Mouse (Mus musculus): Measurements from ENCODE around the gene Tle3. TPM values are rescaled to one million over a fixed set of nuclear protein-coding genes. Genes with fewer than 3 reads are reported as not detected.

Gene Tle3
- polyA plus RNA-seq, 2 experiments = 2.9 to 4.6 TPM

- WGBS (ENCODE audit: insufficient replicate concordance) = 54% methylated on average over 6 of the region's 6 CpGs
- TF ChIP-seq EP300 (IDR thresholded peaks at IDR 0.05; ENCODE audit: low read depth) = no peak
- no peak for TF ChIP-seq CTCF (IDR thresholded peaks at IDR 0.05; ENCODE audit: low read depth)
- no peaks in the 10 kb centered on the region for H3K9me3 ChIP-seq (ENCODE audit: control insufficient read depth, low read length)
- DNase-seq (ENCODE audit: low read depth in 3 of 3, low spot score in 3 of 3) (no peak), ATAC-seq (ENCODE audit: insufficient read depth) (no peak)
- H3K4me1 ChIP-seq (replicated peaks; ENCODE audit: control insufficient read depth in 2 of 2, insufficient read depth in 2 of 2, low read length in 1 of 2) = peaks cover 2 to 37% of the 10 kb centered on the region in 2 experiments; a peak in 2 of 4 replicates
- no peak overlapping the region for H3K4me2 ChIP-seq (ENCODE audit: low read depth)
- no peaks in the 10 kb centered on the region for H3K36me3 ChIP-seq (replicated peaks; ENCODE audit: control insufficient read depth, insufficient read depth, low read depth)
- H3K9ac ChIP-seq (replicated peaks) = no peak overlapping the region
- H3K27me3 ChIP-seq (ENCODE audit: control insufficient read depth, insufficient read depth, low read length) = no peaks in the 10 kb centered on the region
- H3K4me3 ChIP-seq (ENCODE audit: insufficient read depth in 1 of 2, low read depth in 2 of 2, low read length in 2 of 2) = no peak overlapping the region
- H3K27ac ChIP-seq = no peak overlapping the region
Measured at GRCm38 (mm10) chr9:61384101-61384500, 11.9 kb downstream of the Tle3 start.

DNA sequence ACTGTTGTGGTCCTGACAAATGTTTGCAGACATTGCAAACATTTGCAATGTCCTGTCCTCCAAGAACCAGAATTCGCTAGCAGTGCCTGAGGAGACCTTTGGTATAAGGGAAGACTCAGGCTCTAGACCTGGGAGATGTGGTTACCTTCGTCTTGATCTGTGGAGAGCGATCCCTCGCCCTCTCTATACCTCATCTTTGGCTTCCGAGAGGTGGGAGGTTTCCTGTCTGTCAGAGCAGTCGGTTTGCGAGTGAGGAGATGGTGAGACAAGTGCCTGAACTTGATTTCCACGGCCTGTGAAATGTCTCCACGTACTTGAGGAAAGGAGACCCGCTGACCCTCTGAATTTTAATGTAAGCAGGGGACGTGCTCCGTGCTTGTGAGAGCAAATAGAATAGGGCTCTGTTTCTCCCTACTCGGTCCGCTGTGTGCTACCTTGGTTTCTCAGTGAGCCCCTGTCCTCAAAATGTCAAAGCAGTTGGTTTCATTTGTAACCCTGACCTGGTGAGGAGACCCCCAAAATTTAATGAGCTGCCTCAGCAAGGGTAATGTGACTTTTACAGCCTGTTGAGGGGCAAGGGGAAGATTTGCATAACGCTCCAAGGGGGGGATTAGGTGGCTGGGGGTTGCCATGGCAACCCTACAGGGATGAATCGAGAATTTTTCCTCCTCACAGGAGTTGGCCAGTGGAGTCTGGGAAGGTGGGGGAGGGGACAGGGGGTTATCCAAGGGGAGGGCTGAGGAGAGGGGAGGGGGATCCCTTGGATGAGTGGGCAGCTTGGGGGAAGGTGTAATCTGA lies 12.7 kb downstream of the Tle3 start:
- TF ChIP-seq CTCF (IDR thresholded peaks at IDR 0.05; ENCODE audit: low read depth) (no peak), EP300 (IDR thresholded peaks at IDR 0.05; ENCODE audit: low read depth) (no peak)
- WGBS (ENCODE audit: insufficient replicate concordance) = 38% methylated on average over 16 of the region's 16 CpGs
- no peak for DNase-seq (ENCODE audit: low read depth in 3 of 3, low spot score in 3 of 3)
- Histone ChIP-seq H3K4me3 (ENCODE audit: insufficient read depth in 1 of 2, low read depth in 2 of 2, low read length in 2 of 2) (no peak overlapping the region), H3K36me3 (replicated peaks; ENCODE audit: control insufficient read depth, insufficient read depth, low read depth) (no peaks in the 10 kb centered on the region), H3K4me2 (ENCODE audit: low read depth) (no peak overlapping the region), H3K4me1 (replicated peaks; ENCODE audit: control insufficient read depth in 2 of 2, insufficient read depth in 2 of 2, low read length in 1 of 2) (peaks cover 2 to 32% of the 10 kb centered on the region in 2 experiments; a peak in 2 of 4 replicates), H3K27me3 (ENCODE audit: control insufficient read depth, insufficient read depth, low read length) (no peaks in the 10 kb centered on the region), H3K27ac (no peak overlapping the region), H3K9me3 (ENCODE audit: control insufficient read depth, low read length) (no peaks in the 10 kb centered on the region), H3K9ac (replicated peaks) (no peak overlapping the region)
- ATAC-seq (ENCODE audit: insufficient read depth) = no peak

- TF ChIP-seq EP300 (IDR thresholded peaks at IDR 0.05; ENCODE audit: low read depth) (no peak), CTCF (IDR thresholded peaks at IDR 0.05; ENCODE audit: low read depth) (no peak)
- Histone ChIP-seq H3K36me3 (replicated peaks; ENCODE audit: control insufficient read depth, insufficient read depth, low read depth) (no peaks in the 10 kb centered on the region), H3K9me3 (ENCODE audit: control insufficient read depth, low read length) (no peaks in the 10 kb centered on the region), H3K27ac (no peak overlapping the region), H3K9ac (replicated peaks) (no peak overlapping the region), H3K4me1 (replicated peaks; ENCODE audit: control insufficient read depth in 2 of 2, insufficient read depth in 2 of 2, low read length in 1 of 2) (peaks cover 2 to 29% of the 10 kb centered on the region in 2 experiments; a peak in 2 of 4 replicates), H3K4me2 (ENCODE audit: low read depth) (no peak overlapping the region), H3K27me3 (ENCODE audit: control insufficient read depth, insufficient read depth, low read length) (no peaks in the 10 kb centered on the region), H3K4me3 (ENCODE audit: insufficient read depth in 1 of 2, low read depth in 2 of 2, low read length in 2 of 2) (no peak overlapping the region)
- ATAC-seq (ENCODE audit: insufficient read depth) (no peak), DNase-seq (ENCODE audit: low read depth in 3 of 3, low spot score in 3 of 3) (no peak)
- WGBS (ENCODE audit: insufficient replicate concordance) = 15% methylated on average over 8 of the region's 8 CpGs
Measured at GRCm38 (mm10) chr9:61385753-61386152, 13.6 kb downstream of the Tle3 start.

DNA sequence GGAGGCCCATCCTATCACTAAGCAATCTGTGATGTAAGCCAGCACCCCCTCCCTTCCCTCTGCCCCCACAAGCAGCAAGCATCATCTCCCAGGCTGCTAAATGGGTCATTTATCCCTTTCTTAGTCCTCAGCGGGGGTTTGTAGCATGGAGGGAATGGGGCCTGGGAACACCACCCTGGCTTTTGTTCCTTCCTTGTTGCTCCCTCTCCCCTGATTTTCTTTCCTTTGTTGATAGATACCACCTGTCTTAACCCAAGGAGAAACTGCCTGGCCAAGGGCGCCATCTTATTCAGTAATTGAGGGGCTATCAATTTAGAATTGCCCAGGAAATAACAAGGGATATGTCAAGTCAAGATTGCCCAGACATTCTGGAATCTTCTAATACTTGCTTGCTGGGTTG lies 14.1 kb downstream of the Tle3 start:
- Histone ChIP-seq H3K9ac (replicated peaks) (no peak overlapping the region), H3K36me3 (replicated peaks; ENCODE audit: control insufficient read depth, insufficient read depth, low read depth) (no peaks in the 10 kb centered on the region), H3K9me3 (ENCODE audit: control insufficient read depth, low read length) (no peaks in the 10 kb centered on the region), H3K27ac (no peak overlapping the region), H3K27me3 (ENCODE audit: control insufficient read depth, insufficient read depth, low read length) (no peaks in the 10 kb centered on the region), H3K4me1 (replicated peaks; ENCODE audit: control insufficient read depth in 2 of 2, insufficient read depth in 2 of 2, low read length in 1 of 2) (peaks cover 2 to 29% of the 10 kb centered on the region in 2 experiments; a peak in 2 of 4 replicates), H3K4me3 (ENCODE audit: insufficient read depth in 1 of 2, low read depth in 2 of 2, low read length in 2 of 2) (no peak overlapping the region), H3K4me2 (ENCODE audit: low read depth) (no peak overlapping the region)
- no peak for TF ChIP-seq CTCF (IDR thresholded peaks at IDR 0.05; ENCODE audit: low read depth)
- TF ChIP-seq EP300 (IDR thresholded peaks at IDR 0.05; ENCODE audit: low read depth) = no peak
- 70% methylated on average over 2 of the region's 2 CpGs for WGBS (ENCODE audit: insufficient replicate concordance)
- DNase-seq (ENCODE audit: low read depth in 3 of 3, low spot score in 3 of 3) = no peak
- ATAC-seq (ENCODE audit: insufficient read depth) = no peak

- Histone ChIP-seq H3K9me3 (ENCODE audit: control insufficient read depth, low read length) (no peaks in the 10 kb centered on the region), H3K9ac (replicated peaks) (no peak overlapping the region), H3K4me2 (ENCODE audit: low read depth) (no peak overlapping the region), H3K27me3 (ENCODE audit: control insufficient read depth, insufficient read depth, low read length) (no peaks in the 10 kb centered on the region), H3K36me3 (replicated peaks; ENCODE audit: control insufficient read depth, insufficient read depth, low read depth) (no peaks in the 10 kb centered on the region), H3K27ac (no peak overlapping the region), H3K4me1 (replicated peaks; ENCODE audit: control insufficient read depth in 2 of 2, insufficient read depth in 2 of 2, low read length in 1 of 2) (peaks cover 2 to 26% of the 10 kb centered on the region in 2 experiments; a peak in 2 of 4 replicates), H3K4me3 (ENCODE audit: insufficient read depth in 1 of 2, low read depth in 2 of 2, low read length in 2 of 2) (no peak overlapping the region)
- ATAC-seq (ENCODE audit: insufficient read depth) = no peak
- TF ChIP-seq CTCF (IDR thresholded peaks at IDR 0.05; ENCODE audit: low read depth) (no peak), EP300 (IDR thresholded peaks at IDR 0.05; ENCODE audit: low read depth) (no peak)
- no peak for DNase-seq (ENCODE audit: low read depth in 3 of 3, low spot score in 3 of 3)
- 50% methylated on average over 5 of the region's 5 CpGs for WGBS (ENCODE audit: insufficient replicate concordance)
Measured at GRCm38 (mm10) chr9:61387797-61388196, 15.6 kb downstream of the Tle3 start.

All from liver, embryonic 14.5 days (tissue).